Mouse (Mus musculus): ENCODE measurements at regions not wholly inside any gene's neighbourhood (a gene's known extent, or its start where the extent isn't known, plus 50 kb on each side); places are given as distances from the start of the nearest gene placed in this dataset.
"Not testable (repeated sequence)": the region's sequence is repeated elsewhere in the genome, so short reads cannot be mapped to it uniquely, and the experiment has no call there.

DNA sequence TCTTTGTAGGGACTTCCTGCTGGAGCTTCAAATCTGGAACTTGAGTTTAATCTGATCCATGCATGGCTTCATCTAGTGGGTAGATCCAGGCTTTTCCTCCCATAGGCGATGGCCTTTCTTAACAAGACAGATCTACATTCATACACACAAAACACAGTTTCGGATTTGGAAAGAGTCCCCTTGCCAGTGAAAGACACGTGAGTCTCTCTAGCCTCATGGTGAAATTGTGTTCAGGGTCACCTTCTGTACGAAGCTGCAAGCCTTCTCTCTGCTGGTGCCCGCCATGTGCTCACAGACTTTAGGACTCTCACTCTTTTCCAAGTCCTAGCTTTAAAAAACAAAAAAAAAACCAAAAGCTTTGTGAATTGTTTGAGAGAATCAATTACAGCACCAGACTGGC lies 51.4 kb upstream of the Dlx2 start:
- Histone ChIP-seq H3K27ac (ENCODE audit: low read depth, low read length) (no peak overlapping the region), H3K36me3 (ENCODE audit: control insufficient read depth, insufficient read depth, low read length) (no peaks in the 10 kb centered on the region), H3K4me1 (replicated peaks; ENCODE audit: control insufficient read depth, insufficient read depth, low read length) (no peaks in the 10 kb centered on the region), H3K4me2 (replicated peaks; ENCODE audit: low read depth, low read length) (no peak overlapping the region), H3K27me3 (ENCODE audit: control insufficient read depth, insufficient read depth, low read length) (0 out of 2 replicates have a peak, but pooled peaks cover 2% of the 10 kb centered on the region), H3K9me3 (ENCODE audit: control insufficient read depth, low read length) (no peaks in the 10 kb centered on the region), H3K9ac (ENCODE audit: low read depth, low read length) (no peak overlapping the region), H3K4me3 (ENCODE audit: low read depth, low read length) (no peak overlapping the region)
- ATAC-seq (ENCODE audit: low FRiP score) (no peak), DNase-seq (ENCODE audit: low spot score) (no peak)
- 88% methylated on average over 5 of the region's 5 CpGs for WGBS

DNA sequence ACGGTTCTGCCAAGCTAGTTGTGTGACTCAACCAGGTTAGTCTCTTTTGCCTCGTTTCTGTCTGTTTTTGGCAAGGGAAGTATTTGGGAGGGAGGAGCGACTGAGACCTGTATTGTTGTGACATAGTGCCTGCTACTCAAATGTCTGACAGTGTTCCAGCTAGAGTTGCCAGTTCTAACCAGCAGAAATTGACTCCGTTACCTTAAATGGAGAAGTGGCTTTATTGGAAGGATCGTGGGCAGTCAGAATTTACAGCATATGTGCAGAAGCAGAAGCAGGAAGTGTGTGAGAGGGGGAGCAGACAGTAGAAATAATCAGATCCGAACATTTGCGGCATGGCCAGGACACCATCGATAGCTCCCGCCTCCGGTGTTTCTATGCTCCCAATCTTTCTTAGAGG lies 51.8 kb upstream of the Dlx2 start:
- WGBS, result 75% methylated on average over 10 of the region's 10 CpGs
- no peak for ATAC-seq (ENCODE audit: low FRiP score)

DNA sequence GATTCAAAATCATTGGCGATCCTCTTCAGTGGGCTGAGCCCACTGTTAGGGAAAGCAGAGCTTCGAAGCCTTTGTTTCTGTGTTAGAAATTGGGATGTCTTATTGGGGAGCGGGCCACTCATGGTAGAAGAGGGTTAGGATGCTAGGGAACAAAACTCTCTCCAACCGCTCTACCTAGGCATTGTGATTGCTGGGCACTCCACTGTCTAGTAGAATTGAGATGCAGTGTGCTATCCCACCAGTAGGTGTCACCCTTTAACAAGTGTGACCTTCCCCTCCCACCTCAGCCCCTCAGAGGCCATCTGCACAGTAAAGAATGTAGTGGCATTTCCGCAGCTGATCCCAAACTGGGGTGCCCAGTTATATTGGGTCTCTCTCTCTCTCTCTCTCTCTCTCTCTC lies 52.2 kb upstream of the Dlx2 start:
- Histone ChIP-seq H3K27me3 (ENCODE audit: control insufficient read depth, insufficient read depth, low read length) (0 out of 2 replicates have a peak, but pooled peaks cover 2% of the 10 kb centered on the region), H3K27ac (ENCODE audit: low read depth, low read length) (no peak overlapping the region), H3K4me1 (replicated peaks; ENCODE audit: control insufficient read depth, insufficient read depth, low read length) (no peaks in the 10 kb centered on the region), H3K36me3 (ENCODE audit: control insufficient read depth, insufficient read depth, low read length) (no peaks in the 10 kb centered on the region), H3K9ac (ENCODE audit: low read depth, low read length) (no peak overlapping the region), H3K4me3 (ENCODE audit: low read depth, low read length) (no peak overlapping the region), H3K4me2 (replicated peaks; ENCODE audit: low read depth, low read length) (no peak overlapping the region), H3K9me3 (ENCODE audit: control insufficient read depth, low read length) (no peaks in the 10 kb centered on the region)
- no peak for ATAC-seq (ENCODE audit: low FRiP score)
- DNase-seq (ENCODE audit: low spot score), result peak; percentile 92
- WGBS, result 14% methylated on average over 5 of the region's 5 CpGs

More for the DNA sequence above, 51.8 kb upstream of the Dlx2 start:
- Histone ChIP-seq H3K27ac (ENCODE audit: low read depth, low read length) (no peak overlapping the region), H3K4me3 (ENCODE audit: low read depth, low read length) (no peak overlapping the region), H3K4me2 (replicated peaks; ENCODE audit: low read depth, low read length) (no peak overlapping the region), H3K36me3 (ENCODE audit: control insufficient read depth, insufficient read depth, low read length) (no peaks in the 10 kb centered on the region), H3K9me3 (ENCODE audit: control insufficient read depth, low read length) (no peaks in the 10 kb centered on the region), H3K27me3 (ENCODE audit: control insufficient read depth, insufficient read depth, low read length) (0 out of 2 replicates have a peak, but pooled peaks cover 2% of the 10 kb centered on the region), H3K9ac (ENCODE audit: low read depth, low read length) (no peak overlapping the region), H3K4me1 (replicated peaks; ENCODE audit: control insufficient read depth, insufficient read depth, low read length) (no peaks in the 10 kb centered on the region)
- no peak for DNase-seq (ENCODE audit: low spot score)

DNA sequence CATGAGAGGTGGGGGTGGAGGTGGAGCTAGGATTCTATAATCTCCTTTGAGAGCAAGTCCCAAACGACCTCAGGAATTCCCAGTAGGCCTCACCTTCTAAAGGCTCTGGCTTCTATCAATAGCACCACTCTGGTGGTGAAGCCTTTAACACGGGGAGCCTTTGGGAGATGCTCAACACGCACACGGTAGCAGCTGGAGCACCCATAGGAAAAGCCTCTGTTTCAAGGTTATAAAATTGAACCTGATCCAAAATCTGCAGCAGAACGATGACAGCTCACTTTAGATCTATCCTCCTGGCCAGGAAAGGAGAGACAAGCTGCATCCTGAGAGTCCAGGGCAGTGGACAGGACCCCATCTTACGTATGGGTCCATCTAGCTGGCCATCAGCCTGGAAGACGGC lies 53.7 kb upstream of the Dlx2 start:
- H3K4me3 ChIP-seq (ENCODE audit: low read depth, low read length), result no peak overlapping the region

DNA sequence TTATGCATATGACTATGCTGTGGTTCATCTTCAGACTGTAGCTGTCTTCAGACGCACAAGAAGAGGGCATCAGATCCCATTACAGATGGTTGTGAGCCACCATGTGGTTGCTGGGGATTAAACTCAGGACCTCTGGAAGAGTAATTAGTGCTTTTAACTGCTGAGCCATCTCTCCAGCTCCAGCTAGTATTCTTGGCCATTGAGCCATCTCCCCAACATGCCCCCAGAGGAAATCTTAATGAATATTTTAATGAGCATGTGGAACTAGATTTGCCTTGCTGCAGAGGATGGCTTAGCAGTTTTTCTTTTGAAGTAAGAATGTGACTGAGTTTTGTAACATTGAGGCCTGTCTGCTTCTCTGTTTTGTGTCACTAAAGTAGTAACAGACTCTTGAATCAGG lies 54.4 kb upstream of the Dlx2 start:
- Histone ChIP-seq H3K9ac (ENCODE audit: low read depth, low read length) (no peak overlapping the region), H3K27me3 (ENCODE audit: control insufficient read depth, insufficient read depth, low read length) (0 out of 2 replicates have a peak, but pooled peaks cover 2% of the 10 kb centered on the region), H3K4me1 (replicated peaks; ENCODE audit: control insufficient read depth, insufficient read depth, low read length) (no peaks in the 10 kb centered on the region), H3K27ac (ENCODE audit: low read depth, low read length) (no peak overlapping the region), H3K4me2 (replicated peaks; ENCODE audit: low read depth, low read length) (no peak overlapping the region), H3K36me3 (ENCODE audit: control insufficient read depth, insufficient read depth, low read length) (no peaks in the 10 kb centered on the region), H3K4me3 (ENCODE audit: low read depth, low read length) (no peak overlapping the region), H3K9me3 (ENCODE audit: control insufficient read depth, low read length) (no peaks in the 10 kb centered on the region)
- 70% methylated on average over 1 of the region's 1 CpGs for WGBS
- ATAC-seq (ENCODE audit: low FRiP score) (no peak), DNase-seq (ENCODE audit: low spot score) (no peak)

More for the DNA sequence above, 53.7 kb upstream of the Dlx2 start:
- ATAC-seq (ENCODE audit: low FRiP score) (no peak), DNase-seq (ENCODE audit: low spot score) (no peak)
- Histone ChIP-seq H3K27me3 (ENCODE audit: control insufficient read depth, insufficient read depth, low read length) (0 out of 2 replicates have a peak, but pooled peaks cover 2% of the 10 kb centered on the region), H3K27ac (ENCODE audit: low read depth, low read length) (no peak overlapping the region), H3K9me3 (ENCODE audit: control insufficient read depth, low read length) (no peaks in the 10 kb centered on the region), H3K36me3 (ENCODE audit: control insufficient read depth, insufficient read depth, low read length) (no peaks in the 10 kb centered on the region), H3K4me1 (replicated peaks; ENCODE audit: control insufficient read depth, insufficient read depth, low read length) (no peaks in the 10 kb centered on the region), H3K9ac (ENCODE audit: low read depth, low read length) (no peak overlapping the region), H3K4me2 (replicated peaks; ENCODE audit: low read depth, low read length) (no peak overlapping the region)
- 77% methylated on average over 7 of the region's 7 CpGs for WGBS

DNA sequence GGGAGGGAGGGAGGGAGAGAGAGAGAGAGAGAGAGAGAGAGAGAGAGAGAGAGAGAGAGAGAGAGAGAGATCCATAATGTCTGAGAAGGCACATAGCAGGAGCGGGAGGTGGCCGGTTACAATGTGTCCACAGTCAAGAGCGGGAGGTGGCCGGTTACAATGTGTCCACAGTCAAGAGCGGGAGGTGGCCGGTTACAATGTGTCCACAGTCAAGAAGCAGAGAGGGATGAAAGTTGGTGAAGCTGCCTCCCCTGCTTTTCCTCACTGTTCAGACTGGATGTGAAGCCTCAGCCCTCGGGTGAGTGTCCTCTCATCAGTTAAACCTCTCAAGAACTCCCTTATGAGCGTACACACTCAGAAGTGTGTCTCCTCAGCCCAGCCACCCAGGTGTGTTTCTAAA lies 57.2 kb upstream of the Dlx2 start:
- H3K27ac ChIP-seq (ENCODE audit: low read depth, low read length); H3K4me3 ChIP-seq (ENCODE audit: low read depth, low read length); DNase-seq (ENCODE audit: low spot score); H3K9ac ChIP-seq (ENCODE audit: low read depth, low read length); H3K4me1 ChIP-seq (replicated peaks; ENCODE audit: control insufficient read depth, insufficient read depth, low read length); H3K9me3 ChIP-seq (ENCODE audit: control insufficient read depth, low read length); ATAC-seq (ENCODE audit: low FRiP score); H3K4me2 ChIP-seq (replicated peaks; ENCODE audit: low read depth, low read length); H3K27me3 ChIP-seq (ENCODE audit: control insufficient read depth, insufficient read depth, low read length); H3K36me3 ChIP-seq (ENCODE audit: control insufficient read depth, insufficient read depth, low read length): not testable (repeated sequence)
- WGBS, result 93% methylated on average over 8 of the region's 8 CpGs

DNA sequence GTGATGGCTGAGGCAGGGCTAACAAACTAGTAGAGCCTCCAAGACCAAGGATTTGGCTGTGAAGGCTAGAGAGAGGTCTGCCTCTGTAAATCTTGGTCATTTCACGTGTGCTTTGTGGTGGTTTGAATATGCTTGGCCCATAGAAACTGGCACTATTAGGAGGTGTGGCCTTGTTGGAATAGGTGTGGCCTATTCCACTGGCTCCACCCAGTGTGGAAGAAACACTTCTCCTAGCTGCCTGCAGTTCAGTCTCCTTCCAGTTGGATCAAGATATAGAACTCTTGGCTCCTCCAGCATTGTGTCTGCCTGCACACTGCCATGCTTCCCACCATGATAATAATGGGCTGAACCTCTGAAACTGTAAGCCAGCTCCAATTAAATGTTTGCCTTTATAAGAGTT lies 59.1 kb upstream of the Dlx2 start:
- H3K4me3 ChIP-seq (ENCODE audit: low read depth, low read length), result no peak overlapping the region
- no peak for DNase-seq (ENCODE audit: low spot score)
- WGBS, result 95% methylated on average over 1 of the region's 1 CpGs

DNA sequence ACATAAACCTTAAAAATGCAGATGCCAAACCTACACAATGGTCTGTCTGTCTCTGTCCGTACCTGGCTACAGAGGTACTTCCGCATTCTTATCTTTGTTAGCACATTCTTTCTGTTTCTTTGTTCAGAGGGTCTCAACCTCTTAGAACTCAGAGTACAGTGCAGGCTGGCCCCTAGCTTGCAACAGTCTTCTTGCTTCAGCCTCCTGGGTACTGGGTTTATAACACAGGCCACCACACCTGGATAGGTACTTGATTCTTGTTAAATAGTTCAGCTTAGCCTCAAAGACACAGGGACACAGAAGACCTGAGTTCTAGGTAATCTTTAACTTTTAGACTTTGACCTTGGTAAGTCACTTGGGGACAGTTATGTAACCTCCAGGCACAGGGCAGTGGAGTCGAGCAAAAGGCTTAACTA lies 60.5 kb upstream of the Dlx2 start:
- Histone ChIP-seq H3K4me3 (ENCODE audit: low read depth, low read length) (no peak overlapping the region), H3K9ac (ENCODE audit: low read depth, low read length) (no peak overlapping the region), H3K4me2 (replicated peaks; ENCODE audit: low read depth, low read length) (no peak overlapping the region), H3K27ac (ENCODE audit: low read depth, low read length) (no peak overlapping the region), H3K4me1 (replicated peaks; ENCODE audit: control insufficient read depth, insufficient read depth, low read length) (no peaks in the 10 kb centered on the region), H3K27me3 (ENCODE audit: control insufficient read depth, insufficient read depth, low read length) (no peaks in the 10 kb centered on the region), H3K9me3 (ENCODE audit: control insufficient read depth, low read length) (no peaks in the 10 kb centered on the region), H3K36me3 (ENCODE audit: control insufficient read depth, insufficient read depth, low read length) (no peaks in the 10 kb centered on the region)
- WGBS, result 86% methylated on average over 3 of the region's 3 CpGs
- ATAC-seq (ENCODE audit: low FRiP score) (no peak), DNase-seq (ENCODE audit: low spot score) (no peak)

More for the DNA sequence above, 59.1 kb upstream of the Dlx2 start:
- H3K9ac ChIP-seq (ENCODE audit: low read depth, low read length), result no peak overlapping the region
- no peak overlapping the region for H3K27ac ChIP-seq (ENCODE audit: low read depth, low read length)
- H3K27me3 ChIP-seq (ENCODE audit: control insufficient read depth, insufficient read depth, low read length), result no peaks in the 10 kb centered on the region
- H3K36me3 ChIP-seq (ENCODE audit: control insufficient read depth, insufficient read depth, low read length), result no peaks in the 10 kb centered on the region
- ATAC-seq (ENCODE audit: low FRiP score), result no peak
- no peaks in the 10 kb centered on the region for H3K4me1 ChIP-seq (replicated peaks; ENCODE audit: control insufficient read depth, insufficient read depth, low read length)
- no peaks in the 10 kb centered on the region for H3K9me3 ChIP-seq (ENCODE audit: control insufficient read depth, low read length)
- no peak overlapping the region for H3K4me2 ChIP-seq (replicated peaks; ENCODE audit: low read depth, low read length)

DNA sequence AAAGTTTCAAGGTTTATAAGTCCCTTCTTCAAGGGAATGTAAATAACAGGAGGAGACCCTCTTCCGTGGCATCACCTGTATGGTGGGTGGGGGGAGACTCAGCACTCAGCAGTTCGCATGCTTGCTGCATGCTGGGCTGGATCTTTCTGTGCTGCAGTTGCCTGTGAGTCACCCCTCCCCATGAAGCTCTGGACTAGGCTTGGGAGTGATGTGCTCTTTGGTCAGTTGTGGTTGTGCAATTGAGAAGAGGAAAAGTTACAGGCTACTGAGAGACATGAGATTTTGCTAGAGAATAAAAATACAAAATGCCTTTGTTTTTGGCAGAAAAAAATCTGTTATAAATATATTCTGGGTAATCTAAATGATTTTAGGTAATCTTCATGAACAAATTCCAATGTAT lies 66.7 kb upstream of the Dlx2 start:
- ATAC-seq (ENCODE audit: low FRiP score) (no peak), DNase-seq (ENCODE audit: low spot score) (no peak)
- Histone ChIP-seq H3K4me2 (replicated peaks; ENCODE audit: low read depth, low read length) (no peak overlapping the region), H3K4me1 (replicated peaks; ENCODE audit: control insufficient read depth, insufficient read depth, low read length) (no peaks in the 10 kb centered on the region), H3K27ac (ENCODE audit: low read depth, low read length) (no peak overlapping the region), H3K9ac (ENCODE audit: low read depth, low read length) (no peak overlapping the region), H3K36me3 (ENCODE audit: control insufficient read depth, insufficient read depth, low read length) (no peaks in the 10 kb centered on the region), H3K9me3 (ENCODE audit: control insufficient read depth, low read length) (no peaks in the 10 kb centered on the region), H3K27me3 (ENCODE audit: control insufficient read depth, insufficient read depth, low read length) (no peaks in the 10 kb centered on the region), H3K4me3 (ENCODE audit: low read depth, low read length) (no peak overlapping the region)
- WGBS, result 49% methylated on average over 2 of the region's 2 CpGs

All from hindbrain, embryonic 11.5 days (tissue).